Mouse (Mus musculus): Measurements from ENCODE around the gene Ccdc167.

DNA sequence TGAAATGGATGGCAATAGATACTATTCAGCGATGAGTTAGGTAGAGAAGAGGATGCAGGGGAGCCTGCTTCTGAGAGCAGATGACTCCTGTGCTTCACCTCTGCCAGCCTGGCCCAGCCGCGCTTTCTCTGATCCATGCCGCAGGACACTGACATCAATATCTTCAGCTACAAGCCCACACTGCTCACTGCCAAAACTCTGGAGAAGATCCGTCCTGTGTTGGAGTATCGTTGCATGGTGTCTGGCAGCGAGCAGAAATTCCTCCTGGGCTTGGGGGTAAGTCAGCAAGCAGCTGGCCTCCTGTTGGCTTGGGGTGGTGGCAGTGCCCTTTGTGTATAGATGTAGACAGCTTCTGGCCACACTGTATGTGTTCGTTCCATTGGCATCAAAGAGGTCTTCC lies 19.9 kb downstream of the Ccdc167 start:
- TF ChIP-seq MAX (IDR thresholded peaks at IDR 0.05) = no peak
- TF ChIP-seq CTCF (IDR thresholded peaks at IDR 0.05; ENCODE audit: control insufficient read depth, insufficient read depth, insufficient read length) = no peak
- TF ChIP-seq CEBPB (IDR thresholded peaks at IDR 0.05; ENCODE audit: low read depth) = no peak
- TF ChIP-seq MYOG (IDR thresholded peaks at IDR 0.05; ENCODE audit: control insufficient read depth, extremely low read depth, insufficient read length) = no peak

Measured in C2C12 (cell line).